Mouse (Mus musculus): ENCODE data around the gene Bcr. TPM values are rescaled to one million over a fixed set of nuclear protein-coding genes. Genes with fewer than 3 reads are reported as not detected.

Bcr gene
- polyA plus RNA-seq, 1 experiment from 2014 or later: 11.7 TPM

DNA sequence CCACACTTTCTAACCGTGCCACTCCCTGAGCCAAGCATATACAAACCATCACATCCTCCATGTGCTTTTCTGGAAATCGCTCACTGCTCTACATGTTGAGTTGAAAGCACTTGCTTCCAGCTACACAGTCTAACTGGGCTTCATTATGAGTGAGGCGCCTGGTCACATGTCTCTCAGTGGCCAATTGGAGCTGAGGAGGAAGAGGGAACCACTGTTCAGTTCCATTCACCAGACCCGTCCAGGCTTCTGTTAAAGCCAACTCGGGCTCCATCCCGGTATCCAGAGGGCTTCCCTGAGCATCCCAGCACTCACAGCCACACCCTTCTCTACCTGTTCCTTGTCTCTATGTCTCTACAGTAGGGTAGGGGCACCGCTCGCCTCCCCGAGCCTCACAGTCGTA lies 86.2 kb downstream of the Bcr start:
- Histone ChIP-seq H3K4me2 (replicated peaks) (no peak overlapping the region), H3K27me3 (replicated peaks) (no peaks in the 10 kb centered on the region), H3K4me1 (replicated peaks) (no peaks in the 10 kb centered on the region), H3K9me3 (no peaks in the 10 kb centered on the region), H3K4me3 (replicated peaks) (no peak overlapping the region), H3K27ac (no peak overlapping the region), H3K36me3 (peaks cover 8% of the 10 kb centered on the region; the same call in 1 of the 2 replicates), H3K9ac (no peak overlapping the region)
- no peak for ATAC-seq
- 83% methylated on average over 10 of the region's 10 CpGs for WGBS

DNA sequence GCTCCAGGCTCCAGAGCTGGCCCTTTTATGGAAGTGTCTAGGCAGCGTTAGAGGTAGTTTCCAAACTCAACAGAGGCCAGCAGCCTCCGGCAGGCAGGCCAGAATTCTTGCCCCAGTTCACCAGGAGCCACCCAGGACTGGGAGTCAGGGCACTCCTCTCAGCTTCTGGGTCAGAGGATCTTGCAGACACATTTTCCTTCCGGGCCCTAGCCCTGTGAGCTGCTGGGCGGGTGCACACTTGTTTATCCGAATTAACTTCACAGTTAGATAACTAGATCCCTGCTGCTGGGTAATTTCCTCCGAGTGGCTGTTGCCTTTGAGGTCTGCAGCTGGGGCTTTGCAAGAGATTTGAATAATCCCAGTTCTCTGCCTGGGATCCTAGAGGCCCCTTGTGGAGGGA lies 87.9 kb downstream of the Bcr start:
- 40% methylated on average over 6 of the region's 6 CpGs for WGBS
- Histone ChIP-seq H3K4me1 (replicated peaks) (no peaks in the 10 kb centered on the region), H3K4me2 (replicated peaks) (no peak overlapping the region), H3K4me3 (replicated peaks) (no peak overlapping the region), H3K9me3 (no peaks in the 10 kb centered on the region), H3K27me3 (replicated peaks) (no peaks in the 10 kb centered on the region), H3K36me3 (peaks cover 8% of the 10 kb centered on the region; the same call in 1 of the 2 replicates), H3K27ac (no peak overlapping the region), H3K9ac (no peak overlapping the region)
- ATAC-seq: no peak

DNA sequence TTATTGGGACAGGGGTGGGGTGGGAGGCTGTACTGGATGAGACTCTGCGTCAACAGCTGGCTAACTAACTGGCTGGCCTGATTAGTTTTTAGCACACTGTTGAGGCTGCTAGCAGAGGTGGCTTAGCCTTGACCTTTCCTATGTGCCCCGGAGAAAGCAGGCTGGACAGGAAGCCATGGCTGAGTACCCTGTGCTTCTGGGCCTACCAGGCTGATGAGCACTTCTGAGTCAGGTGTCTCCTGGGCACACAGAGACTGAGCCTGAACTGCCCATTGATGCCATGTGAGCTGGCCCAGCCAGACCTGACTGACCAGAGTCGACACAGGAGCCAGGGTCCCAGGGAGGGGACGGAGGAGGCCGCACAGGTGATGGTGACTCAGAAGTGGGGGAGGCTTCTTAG lies 90.0 kb downstream of the Bcr start:
- WGBS: 72% methylated on average over 5 of the region's 5 CpGs
- Histone ChIP-seq H3K36me3 (peaks cover 12% of the 10 kb centered on the region; the same call in 1 of the 2 replicates), H3K4me1 (replicated peaks) (no peaks in the 10 kb centered on the region), H3K27ac (no peak overlapping the region), H3K4me2 (replicated peaks) (no peak overlapping the region), H3K9me3 (no peaks in the 10 kb centered on the region), H3K9ac (no peak overlapping the region), H3K27me3 (replicated peaks) (no peaks in the 10 kb centered on the region), H3K4me3 (replicated peaks) (no peak overlapping the region)
- peak; percentile 8; the same call in 1 of the 2 replicates for ATAC-seq

DNA sequence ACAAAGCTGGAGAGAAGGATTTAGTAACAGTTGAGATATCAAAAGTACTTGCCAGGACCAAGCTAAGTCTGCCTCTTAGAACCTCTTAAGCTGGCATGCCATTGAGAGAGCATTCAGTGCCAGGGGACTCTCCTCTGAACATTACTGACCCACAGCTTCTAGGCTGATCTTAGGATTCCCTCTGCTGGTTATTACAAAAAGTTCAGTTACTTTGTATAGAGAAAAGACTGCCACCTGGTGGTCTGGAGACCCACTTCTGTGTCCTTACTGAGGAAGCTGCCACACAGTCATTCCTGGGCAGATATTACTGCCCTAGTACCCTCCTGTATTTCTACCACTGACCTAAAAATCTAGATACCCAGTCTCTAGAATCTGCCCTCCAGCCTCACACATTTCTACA lies 90.9 kb downstream of the Bcr start:
- Histone ChIP-seq H3K4me2 (replicated peaks) (no peak overlapping the region), H3K27me3 (replicated peaks) (no peaks in the 10 kb centered on the region), H3K9me3 (no peaks in the 10 kb centered on the region), H3K4me1 (replicated peaks) (no peaks in the 10 kb centered on the region), H3K27ac (no peak overlapping the region), H3K9ac (no peak overlapping the region), H3K36me3 (peaks cover 12% of the 10 kb centered on the region; the same call in 1 of the 2 replicates), H3K4me3 (replicated peaks) (no peak overlapping the region)
- ATAC-seq: peak; percentile 58

DNA sequence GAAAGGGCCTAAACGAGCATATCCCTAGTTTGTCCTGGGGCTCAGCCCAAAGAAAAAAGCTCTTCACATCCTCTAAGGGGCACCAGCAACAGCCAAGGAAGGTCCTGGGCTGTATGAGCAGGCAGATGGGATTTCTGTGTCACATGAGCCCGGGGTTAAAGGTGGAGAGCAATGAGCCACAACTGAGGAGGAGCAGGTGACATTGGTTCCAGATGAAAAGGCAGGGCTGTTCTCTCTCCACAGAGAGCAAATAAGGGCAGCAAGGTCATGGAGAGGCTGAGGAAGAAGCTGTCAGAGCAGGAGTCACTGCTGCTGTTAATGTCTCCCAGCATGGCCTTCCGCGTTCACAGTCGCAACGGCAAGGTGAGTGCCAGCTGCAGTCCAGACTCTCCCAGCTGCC lies 96.4 kb downstream of the Bcr start:
- Histone ChIP-seq H3K27me3 (replicated peaks) (no peaks in the 10 kb centered on the region), H3K4me1 (replicated peaks) (0 out of 2 replicates have a peak, but pooled peaks cover 5% of the 10 kb centered on the region), H3K9ac (no peak overlapping the region), H3K36me3 (peaks cover 16% of the 10 kb centered on the region), H3K27ac (no peak overlapping the region), H3K4me2 (replicated peaks) (no peak overlapping the region), H3K4me3 (replicated peaks) (no peak overlapping the region), H3K9me3 (no peaks in the 10 kb centered on the region)
- 0 out of 2 replicates have a peak, but pooled peaks have one; percentile 27 for ATAC-seq
- 72% methylated on average over 6 of the region's 6 CpGs for WGBS

DNA sequence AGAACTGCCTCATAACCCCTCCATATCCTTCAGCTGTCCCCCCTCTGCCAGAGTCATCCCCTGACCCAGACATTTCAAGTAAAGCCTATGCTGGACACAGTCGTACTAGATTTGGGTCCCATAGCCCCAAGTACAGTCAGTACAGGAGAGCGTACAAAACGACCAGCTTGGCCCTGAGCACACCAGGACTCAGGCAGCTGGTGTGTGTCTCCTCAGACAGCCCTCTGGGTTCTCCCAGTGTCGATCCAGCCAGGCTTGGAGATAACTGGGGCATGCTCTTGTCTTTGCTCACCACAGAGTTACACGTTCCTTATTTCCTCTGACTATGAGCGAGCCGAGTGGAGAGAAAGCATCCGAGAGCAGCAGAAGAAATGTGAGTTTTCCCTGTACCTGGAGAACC lies 97.3 kb downstream of the Bcr start:
- Histone ChIP-seq H3K9ac (no peak overlapping the region), H3K4me2 (replicated peaks) (no peak overlapping the region), H3K4me3 (replicated peaks) (no peak overlapping the region), H3K9me3 (no peaks in the 10 kb centered on the region), H3K36me3 (peaks cover 20% of the 10 kb centered on the region), H3K27me3 (replicated peaks) (no peaks in the 10 kb centered on the region), H3K27ac (no peak overlapping the region), H3K4me1 (replicated peaks) (0 out of 2 replicates have a peak, but pooled peaks cover 5% of the 10 kb centered on the region)
- ATAC-seq: no peak
- whole genome bisulfite sequencing: 85% methylated on average over 8 of the region's 8 CpGs

DNA sequence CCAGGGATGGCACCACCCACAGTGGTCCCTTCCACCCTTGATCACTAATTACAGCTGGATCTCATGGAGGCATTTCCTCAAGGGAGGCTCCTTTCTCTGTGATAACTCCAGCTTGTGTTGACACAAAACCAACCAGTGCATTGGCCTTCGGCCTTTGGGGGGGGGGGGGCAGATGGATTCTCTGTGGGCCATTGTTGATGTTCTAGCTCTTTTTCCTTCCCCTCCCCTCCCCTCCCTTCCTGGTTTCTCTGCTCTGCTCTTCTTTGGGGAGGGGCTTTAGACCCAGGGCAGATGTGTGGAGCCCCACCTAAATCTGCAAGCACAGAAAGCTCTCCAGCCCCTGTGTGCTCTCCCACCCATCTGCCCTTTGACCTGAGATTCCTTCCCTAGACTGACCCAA lies 98.0 kb downstream of the Bcr start:
- peaks cover 24% of the 10 kb centered on the region for H3K36me3 ChIP-seq
- H3K4me2 ChIP-seq (replicated peaks): no peak overlapping the region
- ATAC-seq: peak; percentile 55
- no peaks in the 10 kb centered on the region for H3K27me3 ChIP-seq (replicated peaks)
- H3K27ac ChIP-seq: no peak overlapping the region
- H3K9ac ChIP-seq: no peak overlapping the region
- no peak overlapping the region for H3K4me3 ChIP-seq (replicated peaks)
- H3K4me1 ChIP-seq (replicated peaks): 0 out of 2 replicates have a peak, but pooled peaks cover 5% of the 10 kb centered on the region
- WGBS: 45% methylated on average over 1 of the region's 1 CpGs
- no peaks in the 10 kb centered on the region for H3K9me3 ChIP-seq

DNA sequence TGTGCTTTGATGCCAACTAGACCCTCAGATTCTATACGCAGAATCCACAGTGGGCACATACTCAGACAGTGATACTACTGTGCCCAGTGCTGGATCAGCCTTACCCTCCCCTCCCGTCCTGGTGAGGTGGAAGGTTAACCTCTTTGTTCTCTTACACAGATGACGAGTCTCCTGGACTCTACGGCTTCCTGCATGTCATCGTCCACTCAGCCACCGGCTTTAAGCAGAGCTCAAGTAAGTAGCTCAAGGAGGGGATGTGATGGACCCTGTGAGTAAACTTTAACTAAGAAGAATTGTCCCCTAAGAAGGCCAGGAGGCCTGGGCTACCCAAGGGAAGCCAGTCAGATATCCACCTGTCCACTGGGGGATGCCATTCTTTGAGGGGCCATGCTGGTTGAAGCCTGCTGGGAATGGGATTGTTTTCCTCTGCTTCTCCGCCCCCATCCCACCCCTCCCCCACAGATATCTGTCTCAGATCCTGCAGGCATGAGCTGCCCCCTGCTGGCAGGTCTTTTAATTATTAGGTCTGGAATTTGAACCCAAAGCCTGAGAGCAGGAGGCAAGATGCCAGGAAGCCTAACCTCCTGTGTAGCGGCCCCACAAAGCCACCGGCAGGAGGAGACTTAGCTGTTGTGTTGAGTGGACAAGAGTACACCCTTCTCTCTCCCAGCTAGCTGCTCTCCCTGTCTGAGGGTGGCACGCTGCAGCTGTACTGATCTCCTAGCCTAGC lies 99.9 kb downstream of the Bcr start:
- no peak overlapping the region for H3K4me2 ChIP-seq (replicated peaks)

DNA sequence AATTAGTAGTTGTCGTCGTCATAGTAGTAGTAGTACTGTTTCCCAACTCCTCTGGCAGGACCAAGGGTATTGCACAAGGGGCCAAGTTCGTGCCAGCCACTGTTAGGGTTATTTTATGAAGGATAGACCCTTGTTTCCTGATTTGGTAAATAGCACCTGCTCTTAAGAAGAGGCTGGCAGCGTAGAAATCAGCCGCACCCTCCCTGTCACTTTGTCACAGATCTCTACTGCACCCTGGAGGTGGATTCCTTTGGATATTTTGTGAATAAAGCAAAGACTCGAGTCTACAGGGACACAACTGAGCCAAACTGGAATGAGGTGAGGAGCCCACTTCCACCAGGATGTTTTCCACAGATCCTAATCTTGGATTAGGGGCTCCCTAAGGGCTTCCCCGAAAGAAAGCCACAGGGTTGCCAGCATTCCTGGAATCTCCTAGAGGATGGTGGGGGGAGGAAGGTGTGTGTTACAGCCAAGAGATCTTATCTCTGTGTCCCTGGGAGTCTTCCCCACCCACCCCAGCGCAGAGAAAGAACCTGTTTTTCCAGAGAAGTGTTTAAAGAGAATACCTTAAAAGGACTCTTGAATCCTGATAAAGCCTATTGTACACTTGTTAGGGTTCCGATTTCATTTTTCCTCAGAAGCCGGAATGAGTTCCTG lies 105.6 kb downstream of the Bcr start:
- no peaks in the 10 kb centered on the region for H3K27me3 ChIP-seq (replicated peaks)
- H3K9me3 ChIP-seq: no peaks in the 10 kb centered on the region
- no peak overlapping the region for H3K4me3 ChIP-seq (replicated peaks)
- no peak overlapping the region for H3K9ac ChIP-seq
- H3K4me2 ChIP-seq (replicated peaks): peak overlapping the region; percentile 20; the same call in 1 of the 2 replicates
- H3K36me3 ChIP-seq: peaks cover 16% of the 10 kb centered on the region; the same call in 1 of the 2 replicates
- H3K27ac ChIP-seq: peak overlapping the region; percentile 68
- WGBS: 58% methylated on average over 10 of the region's 10 CpGs
- no peaks in the 10 kb centered on the region; the same call in 1 of the 2 replicates for H3K4me1 ChIP-seq (replicated peaks)
- ATAC-seq: peak; percentile 87

More for the DNA sequence above, 99.9 kb downstream of the Bcr start:
- no peak overlapping the region for H3K9ac ChIP-seq
- no peak for ATAC-seq
- H3K27ac ChIP-seq: no peak overlapping the region
- H3K4me3 ChIP-seq (replicated peaks): no peak overlapping the region
- WGBS: 86% methylated on average over 10 of the region's 10 CpGs
- H3K9me3 ChIP-seq: no peaks in the 10 kb centered on the region
- H3K4me1 ChIP-seq (replicated peaks): 0 out of 2 replicates have a peak, but pooled peaks cover 5% of the 10 kb centered on the region
- no peaks in the 10 kb centered on the region for H3K27me3 ChIP-seq (replicated peaks)
- H3K36me3 ChIP-seq: peaks cover 24% of the 10 kb centered on the region

DNA sequence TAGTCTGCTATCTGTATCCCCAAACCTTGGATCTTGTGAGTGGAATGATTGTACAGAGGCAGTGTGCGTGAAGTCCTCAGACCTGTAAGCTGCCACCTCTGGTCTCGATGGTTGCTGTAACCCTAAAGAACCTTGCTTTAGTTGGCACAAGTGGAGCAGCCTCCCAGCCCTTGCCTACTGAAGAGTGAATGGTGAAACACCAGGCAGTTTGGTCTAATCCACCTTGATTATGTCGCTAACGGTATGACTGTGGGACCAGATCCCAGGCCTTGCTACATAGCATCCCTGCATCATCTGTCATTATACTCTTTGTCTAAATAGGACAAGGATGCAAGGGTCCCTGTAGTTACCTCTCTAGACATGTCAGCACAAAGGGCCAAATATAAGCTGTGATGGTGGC lies 106.2 kb downstream of the Bcr start:
- peak overlapping the region; percentile 20 for H3K4me2 ChIP-seq (replicated peaks)
- peak overlapping the region; percentile 68 for H3K27ac ChIP-seq

DNA sequence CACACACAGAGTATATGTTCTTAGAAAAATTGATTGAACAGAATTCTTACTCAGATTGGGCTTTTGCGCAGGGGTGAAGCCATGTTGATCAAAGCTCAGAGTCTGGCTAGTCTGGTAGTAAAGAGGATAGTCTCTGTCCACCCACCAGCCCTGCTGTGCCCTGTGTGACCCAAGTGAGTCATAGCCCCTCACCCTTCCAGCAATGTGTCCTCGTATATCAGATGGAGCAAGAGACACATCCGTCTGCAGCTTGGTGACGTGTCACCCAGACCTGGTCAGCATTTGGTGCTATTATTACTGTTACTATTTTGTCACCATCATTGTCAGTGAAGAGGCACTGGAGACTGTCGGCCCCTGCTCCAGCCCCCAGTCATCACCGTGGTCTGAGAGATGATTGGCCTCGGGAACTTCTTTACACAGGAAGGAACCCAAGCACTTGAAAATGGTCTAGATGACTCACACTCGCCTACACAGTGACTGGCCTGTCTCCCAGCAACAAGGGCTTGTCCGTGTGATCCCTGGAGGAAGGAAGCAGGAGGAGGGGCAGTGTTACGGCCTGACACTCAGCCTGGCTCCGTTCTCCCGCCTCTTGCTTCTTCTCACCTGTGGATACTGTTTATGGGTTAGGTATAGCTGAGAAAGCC lies 109.9 kb downstream of the Bcr start:
- WGBS: 54% methylated on average over 12 of the region's 12 CpGs

More for the DNA sequence above, 106.2 kb downstream of the Bcr start:
- H3K4me1 ChIP-seq (replicated peaks): no peaks in the 10 kb centered on the region; the same call in 1 of the 2 replicates
- ATAC-seq: no peak
- no peak overlapping the region for H3K4me3 ChIP-seq (replicated peaks)
- H3K9ac ChIP-seq: no peak overlapping the region
- WGBS: 67% methylated on average over 4 of the region's 4 CpGs
- no peaks in the 10 kb centered on the region for H3K27me3 ChIP-seq (replicated peaks)
- no peaks in the 10 kb centered on the region for H3K9me3 ChIP-seq
- H3K36me3 ChIP-seq: peaks cover 15% of the 10 kb centered on the region

DNA sequence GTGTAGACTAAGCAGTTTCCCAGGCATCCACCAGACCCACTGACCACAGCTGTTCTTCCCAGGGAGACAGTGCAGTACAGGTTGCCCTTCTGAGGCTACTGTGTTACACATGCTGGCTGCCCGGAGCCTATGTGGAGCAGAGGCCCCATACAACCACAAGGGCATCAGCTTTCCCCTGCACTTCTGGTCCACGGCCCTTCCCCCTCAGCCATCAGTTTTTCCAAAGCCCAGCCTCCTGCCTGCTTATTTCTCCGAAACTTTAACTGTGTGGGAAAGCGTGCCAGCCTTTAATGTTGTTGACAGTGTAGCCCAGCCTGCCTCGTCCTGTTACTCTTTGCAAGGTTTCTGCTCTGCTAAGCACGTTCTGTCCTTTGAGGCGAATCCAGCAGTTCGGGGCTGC lies 112.7 kb downstream of the Bcr start:
- Histone ChIP-seq H3K27ac (0 out of 2 replicates have a peak overlapping the region, but pooled peaks have one; percentile 37), H3K36me3 (peaks cover 11% of the 10 kb centered on the region), H3K4me2 (replicated peaks) (no peak overlapping the region), H3K4me1 (replicated peaks) (no peaks in the 10 kb centered on the region; the same call in none of the 2 replicates), H3K27me3 (replicated peaks) (no peaks in the 10 kb centered on the region), H3K9ac (no peak overlapping the region), H3K9me3 (no peaks in the 10 kb centered on the region), H3K4me3 (replicated peaks) (no peak overlapping the region)
- 71% methylated on average over 8 of the region's 8 CpGs for WGBS
- no peak for ATAC-seq

More for the DNA sequence above, 109.9 kb downstream of the Bcr start:
- H3K27ac ChIP-seq: no peak overlapping the region
- no peak overlapping the region for H3K9ac ChIP-seq
- H3K4me1 ChIP-seq (replicated peaks): no peaks in the 10 kb centered on the region; the same call in none of the 2 replicates
- H3K4me3 ChIP-seq (replicated peaks): no peak overlapping the region
- H3K36me3 ChIP-seq: peaks cover 2% of the 10 kb centered on the region; the same call in 1 of the 2 replicates
- H3K4me2 ChIP-seq (replicated peaks): no peak overlapping the region
- H3K27me3 ChIP-seq (replicated peaks): no peaks in the 10 kb centered on the region
- ATAC-seq: peak; percentile 42
- H3K9me3 ChIP-seq: no peaks in the 10 kb centered on the region
